Mouse (Mus musculus): ENCODE measurements at regions not wholly inside any gene's neighbourhood (a gene's known extent, or its start where the extent isn't known, plus 50 kb on each side); places are given as distances from the start of the nearest gene placed in this dataset.
"Not testable (repeated sequence)": the region's sequence is repeated elsewhere in the genome, so short reads cannot be mapped to it uniquely, and the experiment has no call there.

GRCm38 (mm10) chr2:72655864-72656263 lies 179.9 kb downstream of the Cdca7 start:
- no peak for ATAC-seq (ENCODE audit: low FRiP score)
- no peak overlapping the region for H3K9ac ChIP-seq
- H3K4me3 ChIP-seq (replicated peaks; ENCODE audit: low read length): no peak overlapping the region
- no peak for DNase-seq (ENCODE audit: low spot score)
- H3K36me3 ChIP-seq (replicated peaks; ENCODE audit: control insufficient read depth, insufficient read depth): no peaks in the 10 kb centered on the region
- H3K4me2 ChIP-seq (replicated peaks): no peak overlapping the region
- 79% methylated on average over 9 of the region's 9 CpGs for WGBS
- H3K9me3 ChIP-seq (ENCODE audit: control insufficient read depth, low read length): no peaks in the 10 kb centered on the region
- no peak overlapping the region for H3K27ac ChIP-seq
- H3K27me3 ChIP-seq (ENCODE audit: control insufficient read depth, insufficient read depth, low read length): 0 out of 2 replicates have a peak, but pooled peaks cover 4% of the 10 kb centered on the region
- H3K4me1 ChIP-seq (replicated peaks; ENCODE audit: control insufficient read depth, insufficient read depth, low read length): no peaks in the 10 kb centered on the region

- Histone ChIP-seq H3K9me3 (ENCODE audit: control insufficient read depth, low read length) (no peaks in the 10 kb centered on the region; the same call in 1 of the 2 replicates), H3K36me3 (replicated peaks; ENCODE audit: control insufficient read depth, insufficient read depth) (no peaks in the 10 kb centered on the region), H3K9ac (no peak overlapping the region), H3K27me3 (ENCODE audit: control insufficient read depth, insufficient read depth, low read length) (0 out of 2 replicates have a peak, but pooled peaks cover 4% of the 10 kb centered on the region), H3K4me2 (replicated peaks) (no peak overlapping the region), H3K4me3 (replicated peaks; ENCODE audit: low read length) (no peak overlapping the region), H3K27ac (no peak overlapping the region), H3K4me1 (replicated peaks; ENCODE audit: control insufficient read depth, insufficient read depth, low read length) (no peaks in the 10 kb centered on the region)
- no peak for ATAC-seq (ENCODE audit: low FRiP score)
- 65% methylated on average over 10 of the region's 10 CpGs for WGBS
- no peak for DNase-seq (ENCODE audit: low spot score)
These were observed 181.4 kb downstream of the Cdca7 start for GRCm38 (mm10) chr2:72657101-72657920.

- DNase-seq (ENCODE audit: low spot score): no peak
- ATAC-seq (ENCODE audit: low FRiP score): no peak
- H3K9ac ChIP-seq: no peak overlapping the region
- H3K4me3 ChIP-seq (replicated peaks; ENCODE audit: low read length): no peak overlapping the region
- 89% methylated on average over 7 of the region's 7 CpGs for WGBS
- no peak overlapping the region for H3K4me2 ChIP-seq (replicated peaks)
- no peaks in the 10 kb centered on the region for H3K4me1 ChIP-seq (replicated peaks; ENCODE audit: control insufficient read depth, insufficient read depth, low read length)
- H3K27me3 ChIP-seq (ENCODE audit: control insufficient read depth, insufficient read depth, low read length): no peaks in the 10 kb centered on the region
- H3K27ac ChIP-seq: no peak overlapping the region
- no peaks in the 10 kb centered on the region; the same call in 1 of the 2 replicates for H3K9me3 ChIP-seq (ENCODE audit: control insufficient read depth, low read length)
- H3K36me3 ChIP-seq (replicated peaks; ENCODE audit: control insufficient read depth, insufficient read depth): no peaks in the 10 kb centered on the region
These were observed 186.4 kb downstream of the Cdca7 start for GRCm38 (mm10) chr2:72662396-72662795.

- Histone ChIP-seq H3K4me2 (replicated peaks) (no peak overlapping the region), H3K4me3 (replicated peaks; ENCODE audit: low read length) (no peak overlapping the region), H3K4me1 (replicated peaks; ENCODE audit: control insufficient read depth, insufficient read depth, low read length) (no peaks in the 10 kb centered on the region), H3K9me3 (ENCODE audit: control insufficient read depth, low read length) (no peaks in the 10 kb centered on the region; the same call in 1 of the 2 replicates), H3K27ac (no peak overlapping the region), H3K9ac (no peak overlapping the region), H3K36me3 (replicated peaks; ENCODE audit: control insufficient read depth, insufficient read depth) (no peaks in the 10 kb centered on the region), H3K27me3 (ENCODE audit: control insufficient read depth, insufficient read depth, low read length) (no peaks in the 10 kb centered on the region)
- 72% methylated on average over 8 of the region's 8 CpGs for WGBS
- ATAC-seq (ENCODE audit: low FRiP score): no peak
- DNase-seq (ENCODE audit: low spot score): no peak
These were observed 187.2 kb downstream of the Cdca7 start for GRCm38 (mm10) chr2:72662979-72663780.

- H3K36me3 ChIP-seq (replicated peaks; ENCODE audit: control insufficient read depth, insufficient read depth); DNase-seq (ENCODE audit: low spot score); H3K9ac ChIP-seq; H3K9me3 ChIP-seq (ENCODE audit: control insufficient read depth, low read length); H3K27me3 ChIP-seq (ENCODE audit: control insufficient read depth, insufficient read depth, low read length); ATAC-seq (ENCODE audit: low FRiP score); H3K4me1 ChIP-seq (replicated peaks; ENCODE audit: control insufficient read depth, insufficient read depth, low read length); H3K4me2 ChIP-seq (replicated peaks); H3K27ac ChIP-seq; H3K4me3 ChIP-seq (replicated peaks; ENCODE audit: low read length): not testable (repeated sequence)
- 96% methylated on average over 16 of the region's 16 CpGs for WGBS
These were observed 191.4 kb downstream of the Cdca7 start for GRCm38 (mm10) chr2:72667396-72667795.

- Histone ChIP-seq H3K9me3 (ENCODE audit: control insufficient read depth, low read length) (no peaks in the 10 kb centered on the region), H3K4me1 (replicated peaks; ENCODE audit: control insufficient read depth, insufficient read depth, low read length) (no peaks in the 10 kb centered on the region), H3K4me2 (replicated peaks) (no peak overlapping the region), H3K27ac (no peak overlapping the region), H3K36me3 (replicated peaks; ENCODE audit: control insufficient read depth, insufficient read depth) (no peaks in the 10 kb centered on the region), H3K27me3 (ENCODE audit: control insufficient read depth, insufficient read depth, low read length) (0 out of 2 replicates have a peak, but pooled peaks cover 22% of the 10 kb centered on the region), H3K9ac (no peak overlapping the region), H3K4me3 (replicated peaks; ENCODE audit: low read length) (no peak overlapping the region)
- no peak for ATAC-seq (ENCODE audit: low FRiP score)
- DNase-seq (ENCODE audit: low spot score): no peak
- 19% methylated on average over 13 of the region's 13 CpGs for WGBS
These were observed 197.2 kb downstream of the Cdca7 start for GRCm38 (mm10) chr2:72672908-72673901.

GRCm38 (mm10) chr2:72674229-72674628 lies 198.3 kb downstream of the Cdca7 start:
- no peak overlapping the region for H3K4me2 ChIP-seq (replicated peaks)
- 11% methylated on average over 4 of the region's 4 CpGs for WGBS
- no peak for DNase-seq (ENCODE audit: low spot score)

GRCm38 (mm10) chr2:72674856-72675440 lies 199.0 kb downstream of the Cdca7 start:
- Histone ChIP-seq H3K4me3 (replicated peaks; ENCODE audit: low read length) (no peak overlapping the region), H3K9me3 (ENCODE audit: control insufficient read depth, low read length) (no peaks in the 10 kb centered on the region), H3K27me3 (ENCODE audit: control insufficient read depth, insufficient read depth, low read length) (0 out of 2 replicates have a peak, but pooled peaks cover 20% of the 10 kb centered on the region), H3K9ac (no peak overlapping the region), H3K4me1 (replicated peaks; ENCODE audit: control insufficient read depth, insufficient read depth, low read length) (no peaks in the 10 kb centered on the region), H3K4me2 (replicated peaks) (no peak overlapping the region), H3K27ac (no peak overlapping the region), H3K36me3 (replicated peaks; ENCODE audit: control insufficient read depth, insufficient read depth) (no peaks in the 10 kb centered on the region)
- no peak for ATAC-seq (ENCODE audit: low FRiP score)
- DNase-seq (ENCODE audit: low spot score): no peak
- 53% methylated on average over 6 of the region's 6 CpGs for WGBS

More at GRCm38 (mm10) chr2:72674229-72674628, 198.3 kb downstream of the Cdca7 start:
- H3K9me3 ChIP-seq (ENCODE audit: control insufficient read depth, low read length): no peaks in the 10 kb centered on the region
- H3K27ac ChIP-seq: no peak overlapping the region
- H3K36me3 ChIP-seq (replicated peaks; ENCODE audit: control insufficient read depth, insufficient read depth): no peaks in the 10 kb centered on the region
- H3K4me3 ChIP-seq (replicated peaks; ENCODE audit: low read length): no peak overlapping the region
- H3K4me1 ChIP-seq (replicated peaks; ENCODE audit: control insufficient read depth, insufficient read depth, low read length): no peaks in the 10 kb centered on the region
- ATAC-seq (ENCODE audit: low FRiP score): no peak
- H3K9ac ChIP-seq: no peak overlapping the region
- H3K27me3 ChIP-seq (ENCODE audit: control insufficient read depth, insufficient read depth, low read length): 0 out of 2 replicates have a peak, but pooled peaks cover 22% of the 10 kb centered on the region
